Mouse (Mus musculus): Measurements from ENCODE around the gene Ttn. TPM values are rescaled to one million over a fixed set of nuclear protein-coding genes. Genes with fewer than 3 reads are reported as not detected.

The Ttn gene
- polyA plus RNA-seq (2014; fragmentation: Illumina TruSeq; extraction: RNeasy Lipid Tissue Mini Kit (QIAGEN cat#74804)) = 0.09 TPM

DNA sequence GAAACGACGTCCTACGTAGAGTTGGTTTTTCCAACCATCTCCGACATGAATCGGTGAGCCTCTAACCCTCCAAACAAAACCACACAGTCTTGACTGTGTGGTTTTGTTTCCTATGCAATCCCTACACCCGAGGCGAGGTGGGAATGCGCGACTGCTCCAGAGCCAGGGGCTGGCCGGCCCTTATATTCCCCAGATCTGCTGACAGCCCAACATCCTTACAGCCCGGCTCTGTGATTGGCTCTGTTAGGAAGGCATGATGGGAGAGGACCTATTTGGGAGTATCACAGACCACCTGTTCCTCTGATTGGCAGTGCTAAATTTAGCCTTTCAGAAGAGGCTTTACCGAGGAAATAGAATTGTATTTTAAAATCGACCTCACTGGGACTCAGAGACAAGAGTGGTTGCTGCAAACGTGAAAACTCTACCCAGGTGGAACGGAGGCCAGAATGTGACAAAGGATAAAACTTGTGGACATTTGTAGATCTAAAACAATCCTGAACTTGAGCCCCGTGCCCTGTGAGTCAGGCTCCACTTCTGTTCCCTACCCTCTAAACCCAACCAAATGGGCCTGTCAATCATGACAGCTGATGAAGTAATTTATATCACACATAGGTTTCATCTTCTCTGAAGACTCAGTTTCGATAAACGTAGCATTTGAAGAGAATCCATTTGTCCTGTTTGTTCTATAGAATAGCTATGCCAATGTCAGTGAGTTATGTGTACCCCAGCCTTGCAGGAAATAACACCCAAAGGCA is at the start of gene Ttn:
Ttn (minus strand) TSS at position 157 of the 755 bp plus-strand sequence.

GRCm38 (mm10) chr2:76674725-76675427 is 307.5 kb downstream of the Ttn start, which contains the start of gene Plekha3:
Plekha3 (plus strand) TSS chr2:76675281.

DNA sequence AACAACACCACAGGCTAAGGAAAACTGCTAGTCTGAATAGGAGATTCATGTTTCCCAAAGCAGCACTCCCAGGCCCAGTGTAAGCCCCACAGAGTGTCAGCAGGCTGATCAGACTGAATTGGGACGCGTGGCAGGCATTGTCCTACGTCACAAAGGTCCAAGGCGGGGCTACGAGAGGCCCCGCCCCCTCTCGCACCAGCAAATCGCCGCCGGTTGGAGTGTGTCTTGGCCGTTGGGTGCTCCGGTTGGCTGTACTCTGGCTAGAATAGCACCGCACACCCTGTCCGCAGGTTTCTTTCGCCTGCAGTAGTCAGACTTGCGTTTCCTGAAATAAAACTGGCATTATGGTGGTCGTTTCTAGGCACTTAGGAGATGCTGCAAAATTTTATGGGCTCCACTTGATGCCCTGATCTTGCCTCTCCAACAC is 309.4 kb downstream of the Ttn start, which contains the start of gene Fkbp7:
Fkbp7 (minus strand) TSS at position 151 of the 427 bp plus-strand sequence.

Other genes with a start within 250 kb of the Ttn start
- 39.2 TPM for gene Ccdc141, start 188.1 kb upstream of the Ttn start, polyA plus RNA-seq (2014; fragmentation: Illumina TruSeq; extraction: RNeasy Lipid Tissue Mini Kit (QIAGEN cat#74804))

All from ovary, adult 10 weeks (tissue).